Mouse (Mus musculus): ENCODE measurements around the gene Ntn5.

Gene Ntn5

GRCm38 (mm10) chr7:45713881-45714520 lies 30.2 kb downstream of the Ntn5 start:
- DNase-seq, result no peak

DNA sequence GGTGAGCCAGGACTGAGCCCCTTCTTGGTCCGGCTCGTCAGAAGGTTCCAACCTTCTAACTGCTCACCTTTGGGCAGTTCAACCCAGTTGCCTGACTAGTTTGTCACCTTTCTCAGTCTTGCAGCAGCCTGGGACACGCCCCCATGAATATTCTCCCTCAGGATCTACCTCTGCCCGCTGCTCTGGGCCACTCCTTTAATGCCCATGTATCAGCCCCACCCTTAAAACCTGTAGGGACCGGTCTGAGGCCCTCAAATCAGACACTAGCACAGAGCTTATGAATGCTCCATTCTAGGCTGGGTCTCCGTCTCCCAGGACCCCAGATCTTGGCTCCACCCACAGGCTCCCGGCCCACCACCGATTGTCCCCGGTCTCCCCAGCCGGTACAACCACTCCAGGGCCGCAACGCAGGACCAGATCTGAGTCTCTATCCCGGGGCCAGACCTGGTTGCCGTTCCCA lies 30.8 kb downstream of the Ntn5 start:
- peak; percentile 57 to 72 for DNase-seq

GRCm38 (mm10) chr7:45715090-45715708 lies 31.4 kb downstream of the Ntn5 start, which contains the start of gene Rpl18:
Gene Rpl18 (plus strand): TSS chr7:45715457.
- peak; percentile 99 for DNase-seq

DNA sequence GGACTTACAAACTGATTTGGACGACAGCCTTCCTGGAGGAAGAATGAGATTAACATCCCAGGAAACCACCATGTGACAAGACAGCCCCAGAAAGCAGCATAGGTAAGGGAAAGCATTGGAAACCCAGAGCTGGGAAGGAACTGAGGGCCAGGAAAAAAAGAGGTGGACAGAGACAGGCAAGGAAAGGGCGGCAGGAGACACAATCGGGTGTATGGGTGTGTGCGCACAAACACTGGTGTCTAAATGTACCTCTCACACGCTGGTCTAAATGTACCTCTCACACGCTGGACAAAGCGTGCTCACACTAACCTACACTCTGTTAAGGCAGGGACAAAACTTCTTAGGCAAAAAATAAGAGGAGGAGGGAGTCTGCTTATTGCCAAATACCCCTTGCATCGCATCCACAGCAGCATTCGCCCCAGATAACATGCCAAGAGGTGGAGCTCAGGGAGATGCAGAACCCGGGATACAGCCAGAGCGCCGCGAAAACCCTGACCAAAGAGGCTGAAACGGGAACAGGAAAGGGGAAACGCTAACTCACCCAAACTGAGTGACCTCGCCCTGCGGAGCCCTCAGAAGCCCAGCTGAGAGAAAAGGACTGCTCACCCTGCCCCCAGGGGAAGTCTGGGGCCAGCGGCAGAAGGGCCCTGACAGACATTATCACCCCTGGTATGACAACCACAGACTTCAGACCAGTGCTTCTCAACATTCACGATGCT lies 32.1 kb downstream of the Ntn5 start:
- peak in 1 of 2 experiments; percentile 38 for DNase-seq

- DNase-seq, result no peak
Measured at GRCm38 (mm10) chr7:45716460-45716857, 32.6 kb downstream of the Ntn5 start.

- DNase-seq, result no peak
Measured at GRCm38 (mm10) chr7:45716952-45717917, 33.4 kb downstream of the Ntn5 start.

DNA sequence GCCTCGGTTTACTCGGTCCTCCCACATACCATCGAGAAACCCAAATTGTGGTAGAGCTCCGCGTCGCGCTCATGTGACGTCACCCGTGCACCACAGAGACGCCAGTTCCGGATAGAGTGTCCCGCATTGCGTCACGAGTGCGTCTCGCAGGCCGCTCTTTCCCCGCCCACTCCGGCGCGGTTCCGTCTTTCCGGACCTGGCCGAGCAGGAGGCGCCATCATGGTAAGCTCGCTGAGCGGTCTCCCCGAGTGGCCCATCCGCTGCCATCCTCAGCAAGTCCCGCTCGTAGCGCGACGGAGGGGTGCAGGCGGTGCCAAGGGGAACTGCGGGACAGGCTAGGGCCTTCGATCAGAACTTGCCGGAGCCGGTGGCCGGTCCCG lies 34.1 kb downstream of the Ntn5 start, which contains the start of gene Sphk2:
Sphk2 (minus strand) TSS at position 85 of the 380 bp plus-strand sequence.
- peak; percentile 98 for DNase-seq

- no peak for DNase-seq
Measured at GRCm38 (mm10) chr7:45718331-45718730, 34.5 kb downstream of the Ntn5 start.

DNA sequence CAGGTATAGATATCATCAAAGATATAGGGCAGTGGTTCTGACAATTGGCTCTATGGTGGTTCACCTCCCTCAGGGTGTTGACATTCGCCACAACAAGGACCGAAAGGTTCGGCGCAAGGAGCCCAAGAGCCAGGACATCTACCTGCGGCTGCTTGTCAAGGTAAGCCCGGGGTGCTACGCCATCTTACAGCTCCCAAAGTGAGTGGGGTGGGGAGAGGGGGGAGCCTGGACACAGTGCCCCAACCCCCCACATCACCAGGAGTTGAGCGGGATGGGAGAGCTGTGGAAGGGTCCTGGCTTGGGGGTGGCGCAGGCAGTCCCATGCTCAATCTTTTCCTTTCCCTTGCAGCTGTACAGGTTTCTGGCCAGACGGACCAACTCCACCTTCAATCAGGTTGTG lies 35.4 kb downstream of the Ntn5 start:
- DNase-seq, result no peak

GRCm38 (mm10) chr7:45719738-45720412 lies 36.1 kb downstream of the Ntn5 start:
- DNase-seq, result no peak

DNA sequence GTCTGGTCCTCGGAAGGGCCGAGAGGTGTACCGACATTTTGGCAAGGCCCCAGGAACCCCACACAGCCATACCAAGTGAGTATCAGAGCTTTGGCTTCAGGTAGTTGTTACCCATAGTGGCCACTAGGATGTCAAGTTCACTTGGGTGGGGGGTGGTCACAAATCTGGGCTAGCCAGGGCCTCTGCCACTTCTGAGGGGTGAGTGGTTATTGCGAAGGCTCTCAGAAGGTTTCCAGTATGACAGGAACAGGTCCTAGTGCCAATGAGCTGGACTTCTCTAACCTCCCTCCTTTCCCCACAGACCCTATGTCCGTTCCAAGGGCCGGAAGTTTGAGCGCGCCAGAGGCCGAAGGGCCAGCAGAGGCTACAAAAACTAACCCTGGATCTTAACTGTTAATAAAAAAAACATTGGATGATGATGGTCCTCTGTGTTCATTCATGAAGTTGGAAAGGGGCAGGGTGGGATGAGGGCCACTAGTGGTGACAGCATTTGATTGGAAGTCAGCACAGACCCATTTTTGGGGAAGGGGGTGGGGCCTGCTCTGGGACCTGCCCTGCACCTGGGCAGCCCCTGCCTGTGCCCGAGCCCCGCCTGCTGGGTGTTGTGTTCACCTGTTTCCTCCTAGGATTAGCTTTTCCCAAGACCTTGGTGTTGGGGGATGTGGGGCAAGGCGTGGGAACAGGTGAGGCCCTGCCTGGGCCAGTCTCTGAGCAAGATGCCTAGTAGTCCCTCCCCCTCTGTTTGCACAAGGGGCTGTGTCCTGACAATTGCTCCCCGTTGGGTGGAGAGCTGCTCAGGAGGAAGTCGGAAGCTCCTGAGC lies 36.8 kb downstream of the Ntn5 start, which contains the start of gene Fam83e:
Fam83e (plus strand) TSS at position 800 of the 821 bp plus-strand sequence.
- peak; percentile 54 to 79 for DNase-seq

GRCm38 (mm10) chr7:45721234-45721571 lies 37.4 kb downstream of the Ntn5 start:
- no peak for DNase-seq

- no peak for DNase-seq
Measured at GRCm38 (mm10) chr7:45721642-45722347, 38.0 kb downstream of the Ntn5 start.

DNA sequence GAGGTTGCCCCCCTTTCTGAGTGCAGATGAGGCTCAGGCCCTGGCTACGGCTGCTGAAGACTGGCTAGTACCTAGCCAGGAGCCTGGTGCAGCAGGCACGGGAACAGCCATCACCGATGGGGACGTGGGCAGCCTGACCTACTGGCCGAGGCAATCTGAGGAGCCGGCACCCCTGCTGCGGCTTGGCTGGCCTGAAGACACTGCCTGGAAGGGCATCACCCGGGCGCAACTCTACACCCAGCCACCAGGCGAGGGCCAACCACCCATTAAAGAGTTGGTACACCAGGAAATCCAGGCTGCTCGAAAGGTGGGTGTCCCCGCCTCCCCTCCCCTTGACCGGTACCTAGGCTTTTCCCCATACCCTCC lies 38.5 kb downstream of the Ntn5 start:
- no peak for DNase-seq

GRCm38 (mm10) chr7:45723301-45723700 lies 39.5 kb downstream of the Ntn5 start:
- DNase-seq, result no peak

- no peak for DNase-seq
Measured at GRCm38 (mm10) chr7:45723781-45724180, 40.0 kb downstream of the Ntn5 start.

DNA sequence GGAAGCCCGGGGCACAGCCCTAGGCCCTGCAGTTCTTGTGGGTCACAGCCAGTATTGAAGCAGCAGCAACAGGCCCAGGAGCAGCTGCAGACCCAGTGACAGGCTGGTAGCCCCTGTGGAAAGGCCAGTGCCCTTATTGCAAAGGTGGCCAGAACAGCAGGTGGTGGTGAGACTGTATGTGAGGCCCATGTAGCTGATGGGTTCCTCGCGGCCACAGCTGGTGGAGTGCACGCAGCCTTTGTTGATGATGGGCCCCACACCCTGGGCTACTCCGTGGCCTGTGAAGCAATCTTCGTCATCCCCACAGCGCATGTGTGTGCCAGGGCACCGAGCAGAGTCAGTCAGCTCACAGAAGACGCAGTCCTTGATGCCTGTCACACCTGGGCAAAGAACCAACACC lies 41.3 kb downstream of the Ntn5 start:
- no peak for DNase-seq

DNA sequence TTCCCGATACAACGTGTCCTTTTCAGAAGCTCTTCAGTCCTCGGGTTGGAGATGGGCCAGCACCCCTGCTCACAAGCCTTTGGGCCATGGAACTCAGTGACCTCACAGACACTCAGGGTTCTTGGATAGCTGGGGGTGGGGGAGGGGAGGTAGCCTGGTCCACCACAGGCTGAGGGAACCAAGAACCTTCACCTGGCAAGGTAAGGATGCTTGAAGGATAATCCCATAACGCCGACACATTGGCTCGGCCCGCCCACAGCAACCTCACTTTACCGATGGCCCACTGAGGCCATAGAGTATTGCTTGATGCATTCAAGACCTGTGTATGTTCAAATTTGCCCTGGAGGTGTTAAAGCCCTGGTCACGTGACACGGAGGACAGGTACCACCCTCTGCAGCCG lies 41.9 kb downstream of the Ntn5 start, which contains the start of gene Spaca4:
Spaca4 (minus strand) TSS at position 101 of the 400 bp plus-strand sequence.
- no peak for DNase-seq

GRCm38 (mm10) chr7:45726419-45726818 lies 42.6 kb downstream of the Ntn5 start:
- no peak for DNase-seq

DNA sequence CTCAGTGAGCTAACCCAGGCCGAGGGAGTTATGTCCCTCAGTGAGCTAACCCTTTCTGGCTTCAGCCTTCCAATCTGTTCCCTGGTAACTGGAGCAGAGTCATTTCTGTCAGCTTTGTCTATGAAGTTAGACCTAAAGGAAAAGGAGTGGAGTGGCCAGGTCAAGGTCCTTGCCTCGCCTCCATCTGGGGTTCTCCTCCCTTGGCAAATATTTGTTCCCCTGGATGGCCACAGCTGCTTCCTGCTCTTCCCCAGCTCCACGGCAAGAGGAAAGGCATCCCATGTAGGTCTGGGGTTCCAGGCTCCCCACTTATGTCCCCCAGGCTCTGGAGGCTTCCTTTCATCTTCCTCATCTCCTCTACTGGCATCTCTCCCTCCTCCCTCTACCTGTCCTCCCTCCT lies 43.8 kb downstream of the Ntn5 start:
- DNase-seq, result no peak

Measured in lung, adult 18-20 months (tissue).